Mouse (Mus musculus): Measurements from ENCODE around the gene Daam2. TPM values are rescaled to one million over a fixed set of nuclear protein-coding genes. Genes with fewer than 3 reads are reported as not detected.

The Daam2 gene
- polyA plus RNA-seq (2014; fragmentation: Nextera tagmentation; extraction: Ambion mirVana), result 0.82 and 1.1 TPM in 2 replicates

GRCm38 (mm10) chr17:49563830-49564470, at the start of gene Daam2:
TSS of gene Daam2 (minus strand) at chr17:49564343.
- 5% methylated on average over 38 of the region's 38 CpGs for WGBS
- DNase-seq (ENCODE audit: low spot score, missing footprints) (peak; percentile 96), ATAC-seq (ENCODE audit: low FRiP score) (peak; percentile 92)
- peak within 1 kb of the TSS; percentile 82 for H3K4me2 ChIP-seq
- no peak within 1 kb of the TSS for H3K27ac ChIP-seq (ENCODE audit: low read depth, low read length)
- no peaks in the 10 kb centered on the region for H3K9me3 ChIP-seq (ENCODE audit: control insufficient read depth, low read length)
- no peaks in the 10 kb centered on the region for H3K4me1 ChIP-seq (ENCODE audit: control insufficient read depth, insufficient read depth, low read length)
- no peaks in the 10 kb centered on the region for H3K36me3 ChIP-seq (ENCODE audit: control insufficient read depth, insufficient read depth, low read length)
- H3K27me3 ChIP-seq (ENCODE audit: control insufficient read depth, insufficient read depth, low read length), result peaks cover 2% of the 10 kb centered on the region; the same call in 1 of the 2 replicates
- peak within 1 kb of the TSS; percentile 68 for H3K9ac ChIP-seq (ENCODE audit: low read length)
- H3K4me3 ChIP-seq (ENCODE audit: low read depth, low read length), result peak within 1 kb of the TSS; percentile 40

GRCm38 (mm10) chr17:49610296-49610695, 46.2 kb upstream of the Daam2 start:
- no peak overlapping the region for H3K9ac ChIP-seq (ENCODE audit: low read length)

GRCm38 (mm10) chr17:49607351-49608027, 43.3 kb upstream of the Daam2 start:
- no peak for DNase-seq (ENCODE audit: low spot score, missing footprints)
- Histone ChIP-seq H3K27ac (ENCODE audit: low read depth, low read length) (no peak overlapping the region), H3K4me1 (ENCODE audit: control insufficient read depth, insufficient read depth, low read length) (no peaks in the 10 kb centered on the region), H3K36me3 (ENCODE audit: control insufficient read depth, insufficient read depth, low read length) (no peaks in the 10 kb centered on the region), H3K9ac (ENCODE audit: low read length) (no peak overlapping the region), H3K9me3 (ENCODE audit: control insufficient read depth, low read length) (no peaks in the 10 kb centered on the region; the same call in 1 of the 2 replicates), H3K4me3 (ENCODE audit: low read depth, low read length) (no peak overlapping the region), H3K27me3 (ENCODE audit: control insufficient read depth, insufficient read depth, low read length) (no peaks in the 10 kb centered on the region), H3K4me2 (no peak overlapping the region)
- ATAC-seq (ENCODE audit: low FRiP score), result no peak
- 29% methylated on average over 7 of the region's 7 CpGs for WGBS

More at GRCm38 (mm10) chr17:49610296-49610695, 46.2 kb upstream of the Daam2 start:
- no peaks in the 10 kb centered on the region; the same call in 1 of the 2 replicates for H3K9me3 ChIP-seq (ENCODE audit: control insufficient read depth, low read length)
- no peak overlapping the region for H3K27ac ChIP-seq (ENCODE audit: low read depth, low read length)
- H3K36me3 ChIP-seq (ENCODE audit: control insufficient read depth, insufficient read depth, low read length), result no peaks in the 10 kb centered on the region
- no peak overlapping the region for H3K4me2 ChIP-seq
- DNase-seq (ENCODE audit: low spot score, missing footprints) (no peak), ATAC-seq (ENCODE audit: low FRiP score) (no peak)
- H3K4me3 ChIP-seq (ENCODE audit: low read depth, low read length), result no peak overlapping the region
- WGBS, result 61% methylated on average over 8 of the region's 8 CpGs
- peaks cover under 1% of the 10 kb centered on the region for H3K4me1 ChIP-seq (ENCODE audit: control insufficient read depth, insufficient read depth, low read length)
- H3K27me3 ChIP-seq (ENCODE audit: control insufficient read depth, insufficient read depth, low read length), result no peaks in the 10 kb centered on the region

- Histone ChIP-seq H3K9me3 (ENCODE audit: control insufficient read depth, low read length) (no peaks in the 10 kb centered on the region; the same call in 1 of the 2 replicates), H3K4me3 (ENCODE audit: low read depth, low read length) (no peak overlapping the region), H3K4me1 (ENCODE audit: control insufficient read depth, insufficient read depth, low read length) (no peaks in the 10 kb centered on the region), H3K36me3 (ENCODE audit: control insufficient read depth, insufficient read depth, low read length) (no peaks in the 10 kb centered on the region), H3K27ac (ENCODE audit: low read depth, low read length) (no peak overlapping the region), H3K4me2 (no peak overlapping the region), H3K27me3 (ENCODE audit: control insufficient read depth, insufficient read depth, low read length) (no peaks in the 10 kb centered on the region), H3K9ac (ENCODE audit: low read length) (no peak overlapping the region)
- ATAC-seq (ENCODE audit: low FRiP score) (no peak), DNase-seq (ENCODE audit: low spot score, missing footprints) (no peak)
- WGBS, result 80% methylated on average over 4 of the region's 4 CpGs
These were observed 41.3 kb upstream of the Daam2 start for GRCm38 (mm10) chr17:49605397-49605796.

GRCm38 (mm10) chr17:49590051-49590450, 25.9 kb upstream of the Daam2 start:
- no peaks in the 10 kb centered on the region for H3K4me1 ChIP-seq (ENCODE audit: control insufficient read depth, insufficient read depth, low read length)
- no peaks in the 10 kb centered on the region for H3K36me3 ChIP-seq (ENCODE audit: control insufficient read depth, insufficient read depth, low read length)
- H3K27me3 ChIP-seq (ENCODE audit: control insufficient read depth, insufficient read depth, low read length), result no peaks in the 10 kb centered on the region
- no peak overlapping the region for H3K4me3 ChIP-seq (ENCODE audit: low read depth, low read length)
- ATAC-seq (ENCODE audit: low FRiP score) (no peak), DNase-seq (ENCODE audit: low spot score, missing footprints) (no peak)
- 61% methylated on average over 8 of the region's 8 CpGs for WGBS
- H3K27ac ChIP-seq (ENCODE audit: low read depth, low read length), result no peak overlapping the region
- H3K4me2 ChIP-seq, result no peak overlapping the region
- H3K9me3 ChIP-seq (ENCODE audit: control insufficient read depth, low read length), result no peaks in the 10 kb centered on the region
- no peak overlapping the region for H3K9ac ChIP-seq (ENCODE audit: low read length)

- H3K4me3 ChIP-seq (ENCODE audit: low read depth, low read length), result no peak overlapping the region
- no peak overlapping the region for H3K27ac ChIP-seq (ENCODE audit: low read depth, low read length)
- 82% methylated on average over 11 of the region's 11 CpGs for WGBS
- DNase-seq (ENCODE audit: low spot score, missing footprints) (no peak), ATAC-seq (ENCODE audit: low FRiP score) (no peak)
- no peaks in the 10 kb centered on the region for H3K4me1 ChIP-seq (ENCODE audit: control insufficient read depth, insufficient read depth, low read length)
- H3K36me3 ChIP-seq (ENCODE audit: control insufficient read depth, insufficient read depth, low read length), result no peaks in the 10 kb centered on the region
- H3K9me3 ChIP-seq (ENCODE audit: control insufficient read depth, low read length), result no peaks in the 10 kb centered on the region
- H3K27me3 ChIP-seq (ENCODE audit: control insufficient read depth, insufficient read depth, low read length), result no peaks in the 10 kb centered on the region
- no peak overlapping the region for H3K4me2 ChIP-seq
- H3K9ac ChIP-seq (ENCODE audit: low read length), result no peak overlapping the region
These were observed 18.3 kb upstream of the Daam2 start for GRCm38 (mm10) chr17:49582471-49582870.

- DNase-seq (ENCODE audit: low spot score, missing footprints) (no peak), ATAC-seq (ENCODE audit: low FRiP score) (no peak)
- no peaks in the 10 kb centered on the region for H3K4me1 ChIP-seq (ENCODE audit: control insufficient read depth, insufficient read depth, low read length)
- no peaks in the 10 kb centered on the region for H3K36me3 ChIP-seq (ENCODE audit: control insufficient read depth, insufficient read depth, low read length)
- H3K27ac ChIP-seq (ENCODE audit: low read depth, low read length), result no peak overlapping the region
- no peak overlapping the region for H3K4me3 ChIP-seq (ENCODE audit: low read depth, low read length)
- no peak overlapping the region for H3K4me2 ChIP-seq
- no peaks in the 10 kb centered on the region for H3K9me3 ChIP-seq (ENCODE audit: control insufficient read depth, low read length)
- 96% methylated on average over 3 of the region's 3 CpGs for WGBS
- H3K9ac ChIP-seq (ENCODE audit: low read length), result no peak overlapping the region
- H3K27me3 ChIP-seq (ENCODE audit: control insufficient read depth, insufficient read depth, low read length), result no peaks in the 10 kb centered on the region
These were observed 13.2 kb upstream of the Daam2 start for GRCm38 (mm10) chr17:49577321-49577720.

- H3K4me1 ChIP-seq (ENCODE audit: control insufficient read depth, insufficient read depth, low read length), result no peaks in the 10 kb centered on the region
- no peaks in the 10 kb centered on the region; the same call in 1 of the 2 replicates for H3K27me3 ChIP-seq (ENCODE audit: control insufficient read depth, insufficient read depth, low read length)
- 84% methylated on average over 8 of the region's 8 CpGs for WGBS
- H3K4me2 ChIP-seq, result no peak overlapping the region
- DNase-seq (ENCODE audit: low spot score, missing footprints), result no peak
- no peak overlapping the region for H3K27ac ChIP-seq (ENCODE audit: low read depth, low read length)
- ATAC-seq (ENCODE audit: low FRiP score), result no peak
- no peak overlapping the region for H3K9ac ChIP-seq (ENCODE audit: low read length)
- H3K9me3 ChIP-seq (ENCODE audit: control insufficient read depth, low read length), result no peaks in the 10 kb centered on the region
- no peaks in the 10 kb centered on the region for H3K36me3 ChIP-seq (ENCODE audit: control insufficient read depth, insufficient read depth, low read length)
- no peak overlapping the region for H3K4me3 ChIP-seq (ENCODE audit: low read depth, low read length)
These were observed 4.6 kb upstream of the Daam2 start for GRCm38 (mm10) chr17:49568717-49569116.

- no peaks in the 10 kb centered on the region for H3K36me3 ChIP-seq (ENCODE audit: control insufficient read depth, insufficient read depth, low read length)
- H3K27me3 ChIP-seq (ENCODE audit: control insufficient read depth, insufficient read depth, low read length), result peaks cover 2% of the 10 kb centered on the region; the same call in 1 of the 2 replicates
- 39% methylated on average over 3 of the region's 3 CpGs for WGBS
- ATAC-seq (ENCODE audit: low FRiP score) (peak; percentile 33; the same call in 1 of the 2 replicates), DNase-seq (ENCODE audit: low spot score, missing footprints) (no peak)
- H3K9me3 ChIP-seq (ENCODE audit: control insufficient read depth, low read length), result no peaks in the 10 kb centered on the region
- H3K27ac ChIP-seq (ENCODE audit: low read depth, low read length), result no peak overlapping the region
- peak overlapping the region; percentile 40; the same call in 1 of the 2 replicates for H3K4me3 ChIP-seq (ENCODE audit: low read depth, low read length)
- peak overlapping the region; percentile 68; the same call in 1 of the 2 replicates for H3K9ac ChIP-seq (ENCODE audit: low read length)
- peak overlapping the region; percentile 82 for H3K4me2 ChIP-seq
- no peaks in the 10 kb centered on the region for H3K4me1 ChIP-seq (ENCODE audit: control insufficient read depth, insufficient read depth, low read length)
These were observed 346 bp upstream of the Daam2 start for GRCm38 (mm10) chr17:49564489-49564888.

Data from midbrain, embryonic 11.5 days (tissue).